Mouse (Mus musculus) heart, postnatal 0 days (tissue): ENCODE data around the gene Hes5.

Source experiments
- CTCF ChIP-seq: IDR thresholded peaks from 2 replicates; pipeline ENCODE4 v1.5.1; 2016; ENCODE audit warnings: antibody characterized with exemption, control low read depth, low read depth
- EP300 ChIP-seq: IDR thresholded peaks from 2 replicates; pipeline ENCODE4 v1.6.1; 2016; ENCODE audit warnings: antibody characterized with exemption, low read depth

DNA sequence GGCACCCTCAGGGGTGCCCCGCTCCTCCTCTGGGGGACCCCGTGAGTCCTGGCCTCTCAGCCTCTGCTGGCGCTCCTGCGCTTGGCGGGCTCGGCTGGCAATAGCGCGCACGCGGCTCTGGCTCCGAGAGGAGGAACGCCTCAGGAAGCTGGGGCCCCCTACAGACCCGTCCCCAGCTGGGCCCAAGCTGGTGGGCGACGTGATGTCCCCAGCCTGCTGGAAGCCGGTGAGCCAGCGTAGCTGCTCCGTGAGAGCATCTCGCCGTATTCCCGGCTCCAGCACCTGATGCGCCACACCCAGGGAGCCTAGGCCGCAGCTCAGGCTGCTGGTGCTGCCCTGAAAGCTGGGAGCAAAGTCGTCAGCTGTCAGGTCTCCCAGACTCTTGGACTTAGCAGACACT is 23.0 kb downstream of the Hes5 start:
- no peak for TF ChIP-seq CTCF
- TF ChIP-seq EP300: no peak
